Mouse (Mus musculus): ENCODE measurements at regions not wholly inside any gene's neighbourhood (a gene's known extent, or its start where the extent isn't known, plus 50 kb on each side); places are given as distances from the start of the nearest gene placed in this dataset.

DNA sequence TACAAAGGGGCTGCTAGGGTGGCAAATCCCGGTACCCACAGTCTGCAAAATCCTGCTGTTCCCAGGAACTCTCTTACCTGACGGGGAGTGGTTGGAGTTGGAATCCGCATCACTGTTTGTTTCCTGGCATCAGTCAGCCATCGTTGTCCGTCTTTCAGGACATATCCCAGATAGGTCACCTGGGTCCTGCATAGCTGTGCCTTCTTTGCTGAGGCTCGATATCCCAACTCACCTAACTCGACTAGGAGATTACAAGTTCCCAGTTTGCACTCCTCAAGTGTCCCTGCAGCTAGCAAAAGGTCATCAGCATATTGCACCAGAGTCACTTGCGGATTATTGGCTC is 276.6 kb downstream of the Gm21863 start:
- Histone ChIP-seq H3ac (ENCODE audit: control insufficient read depth, insufficient read length, low read depth) (no peak overlapping the region), H3K4me3 (ENCODE audit: insufficient read depth, poor library complexity, severe bottlenecking) (no peak overlapping the region), H3K27me3 (ENCODE audit: control insufficient read depth, insufficient read depth, insufficient read length) (no peaks in the 10 kb centered on the region), H3K79me3 (ENCODE audit: low read depth) (no peaks in the 10 kb centered on the region), H3K79me2 (ENCODE audit: control insufficient read depth, insufficient read depth) (no peaks in the 10 kb centered on the region), H3K36me3 (ENCODE audit: control insufficient read depth, insufficient read depth) (no peaks in the 10 kb centered on the region)
- TF ChIP-seq CTCF (IDR thresholded peaks at IDR 0.05; ENCODE audit: control insufficient read depth, insufficient read depth, insufficient read length) = no peak

DNA sequence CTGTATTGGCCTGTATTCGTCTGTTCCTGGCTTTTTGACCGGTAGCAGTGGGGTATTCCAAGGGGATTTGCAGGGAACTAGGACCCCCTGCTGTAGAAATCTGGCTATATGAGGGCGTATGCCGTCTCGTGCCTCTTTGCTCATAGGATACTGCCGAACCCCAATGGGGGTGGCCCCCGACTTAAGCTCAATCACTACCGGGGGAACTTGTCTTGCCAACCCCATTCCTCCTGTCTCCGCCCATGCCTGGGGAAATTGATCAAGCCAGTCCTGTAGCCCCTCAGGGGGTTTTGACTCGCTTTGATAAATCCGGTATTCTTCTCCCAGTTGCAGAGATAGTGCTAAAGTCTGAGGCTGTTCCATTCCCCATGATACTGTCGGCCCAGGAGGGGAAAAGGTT is 277.2 kb downstream of the Gm21863 start:
- no peaks in the 10 kb centered on the region for H3K27me3 ChIP-seq (ENCODE audit: control insufficient read depth, insufficient read depth, insufficient read length)
- TF ChIP-seq FOSL1 (IDR thresholded peaks at IDR 0.05; ENCODE audit: insufficient read depth, low read length, poor library complexity, severe bottlenecking) (no peak), MYOD1 (IDR thresholded peaks at IDR 0.05; ENCODE audit: control insufficient read depth, insufficient read length, low read depth) (no peak), CEBPB (IDR thresholded peaks at IDR 0.05; ENCODE audit: low read depth) (no peak), MYOG (IDR thresholded peaks at IDR 0.05; ENCODE audit: control insufficient read depth, extremely low read depth, insufficient read length) (no peak), CTCF (IDR thresholded peaks at IDR 0.05; ENCODE audit: control insufficient read depth, insufficient read depth, insufficient read length) (no peak), MAX (IDR thresholded peaks at IDR 0.05) (no peak), USF1 (IDR thresholded peaks at IDR 0.05; ENCODE audit: low read depth) (no peak)
- H3K36me3 ChIP-seq (ENCODE audit: control insufficient read depth, insufficient read depth) = no peaks in the 10 kb centered on the region
- no peaks in the 10 kb centered on the region for H3K79me2 ChIP-seq (ENCODE audit: control insufficient read depth, insufficient read depth)
- no peaks in the 10 kb centered on the region for H3K79me3 ChIP-seq (ENCODE audit: low read depth)
- no peak overlapping the region for H3K4me3 ChIP-seq (ENCODE audit: insufficient read depth, poor library complexity, severe bottlenecking)
- H3ac ChIP-seq (ENCODE audit: control insufficient read depth, insufficient read length, low read depth) = no peak overlapping the region

DNA sequence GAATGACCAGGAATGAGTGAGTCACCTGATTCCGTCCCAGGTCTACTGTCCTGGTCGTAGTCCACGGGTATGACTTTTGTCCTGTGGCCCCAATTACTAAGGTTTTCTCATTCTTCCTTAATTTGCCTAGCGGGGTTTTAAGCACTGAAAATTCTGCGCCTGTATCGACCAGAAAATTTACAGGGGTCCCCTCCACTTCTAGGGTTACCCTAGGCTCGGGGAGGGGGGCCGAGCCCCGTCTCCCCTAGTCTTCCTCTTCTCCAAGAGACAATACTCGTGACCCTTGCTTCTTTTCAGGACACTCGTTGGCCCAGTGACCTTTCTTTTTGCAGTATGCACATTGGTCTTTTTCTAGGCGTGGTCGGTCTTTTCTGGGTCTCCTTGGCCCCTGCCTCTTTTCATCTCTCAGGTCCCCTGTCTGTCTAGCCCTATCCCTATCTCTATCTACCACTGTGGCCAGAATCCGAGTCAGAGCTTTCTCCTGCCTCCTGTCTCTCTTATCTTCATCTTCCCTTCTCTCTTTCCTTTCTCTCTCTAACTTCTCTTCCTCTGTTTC is 277.8 kb downstream of the Gm21863 start:
- no peaks in the 10 kb centered on the region for H3K36me3 ChIP-seq (ENCODE audit: control insufficient read depth, insufficient read depth)
- H3K27me3 ChIP-seq (ENCODE audit: control insufficient read depth, insufficient read depth, insufficient read length) = no peaks in the 10 kb centered on the region
- no peaks in the 10 kb centered on the region for H3K79me3 ChIP-seq (ENCODE audit: low read depth)
- H3K79me2 ChIP-seq (ENCODE audit: control insufficient read depth, insufficient read depth) = no peaks in the 10 kb centered on the region
- no peak overlapping the region for H3ac ChIP-seq (ENCODE audit: control insufficient read depth, insufficient read length, low read depth)
- no peak for TF ChIP-seq MYOD1 (IDR thresholded peaks at IDR 0.05; ENCODE audit: control insufficient read depth, insufficient read length, low read depth)
- TF ChIP-seq USF1 (IDR thresholded peaks at IDR 0.05; ENCODE audit: low read depth) = no peak
- TF ChIP-seq MAX (IDR thresholded peaks at IDR 0.05) = no peak
- no peak for TF ChIP-seq CEBPB (IDR thresholded peaks at IDR 0.05; ENCODE audit: low read depth)
- TF ChIP-seq FOSL1 (IDR thresholded peaks at IDR 0.05; ENCODE audit: insufficient read depth, low read length, poor library complexity, severe bottlenecking) = no peak
- TF ChIP-seq CTCF (IDR thresholded peaks at IDR 0.05; ENCODE audit: control insufficient read depth, insufficient read depth, insufficient read length) = no peak
- TF ChIP-seq MYOG (IDR thresholded peaks at IDR 0.05; ENCODE audit: control insufficient read depth, extremely low read depth, insufficient read length) = no peak
- H3K4me3 ChIP-seq (ENCODE audit: insufficient read depth, poor library complexity, severe bottlenecking) = no peak overlapping the region

DNA sequence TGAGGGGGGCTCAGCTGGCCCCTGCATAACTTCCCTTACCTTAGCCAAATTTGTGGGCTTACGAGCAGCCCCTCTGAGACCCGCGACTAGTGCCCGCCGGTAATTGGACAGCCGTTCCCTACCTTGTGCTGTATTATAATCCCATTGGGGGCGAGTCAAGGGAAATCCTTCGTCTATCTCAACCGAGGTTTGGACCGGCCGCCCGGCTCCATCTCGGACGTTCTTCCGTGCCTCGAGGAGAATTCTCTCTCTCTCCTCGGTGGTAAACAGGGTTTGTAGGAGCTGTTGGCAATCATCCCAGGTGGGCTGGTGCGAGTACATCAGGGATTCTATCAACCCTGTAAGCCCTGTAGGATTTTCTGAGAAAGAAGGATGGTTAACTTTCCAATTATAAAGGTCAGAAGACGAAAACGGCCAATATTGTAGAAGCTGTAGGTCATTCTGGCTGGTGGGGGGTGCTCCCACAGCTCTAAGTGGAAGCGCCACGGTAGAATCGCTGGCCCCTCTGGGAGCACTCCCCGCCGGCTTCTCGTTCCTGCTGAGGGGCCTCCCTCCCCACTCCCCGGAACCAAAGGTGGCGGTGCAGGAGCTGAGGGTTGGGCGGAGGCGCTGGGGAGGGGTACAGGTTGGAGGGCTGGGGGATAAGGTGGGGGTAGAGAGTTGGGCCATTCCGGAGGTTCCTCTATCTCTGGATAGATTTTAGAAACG is 278.6 kb downstream of the Gm21863 start:
- H3K36me3 ChIP-seq (ENCODE audit: control insufficient read depth, insufficient read depth) = no peaks in the 10 kb centered on the region
- no peaks in the 10 kb centered on the region for H3K27me3 ChIP-seq (ENCODE audit: control insufficient read depth, insufficient read depth, insufficient read length)
- no peak overlapping the region for H3ac ChIP-seq (ENCODE audit: control insufficient read depth, insufficient read length, low read depth)
- H3K79me3 ChIP-seq (ENCODE audit: low read depth) = no peaks in the 10 kb centered on the region
- no peaks in the 10 kb centered on the region for H3K79me2 ChIP-seq (ENCODE audit: control insufficient read depth, insufficient read depth)
- TF ChIP-seq CEBPB (IDR thresholded peaks at IDR 0.05; ENCODE audit: low read depth) = no peak
- no peak for TF ChIP-seq FOSL1 (IDR thresholded peaks at IDR 0.05; ENCODE audit: insufficient read depth, low read length, poor library complexity, severe bottlenecking)
- no peak for TF ChIP-seq MYOG (IDR thresholded peaks at IDR 0.05; ENCODE audit: control insufficient read depth, extremely low read depth, insufficient read length)
- no peak for TF ChIP-seq MYOD1 (IDR thresholded peaks at IDR 0.05; ENCODE audit: control insufficient read depth, insufficient read length, low read depth)
- TF ChIP-seq USF1 (IDR thresholded peaks at IDR 0.05; ENCODE audit: low read depth) = no peak
- no peak for TF ChIP-seq MAX (IDR thresholded peaks at IDR 0.05)
- no peak for TF ChIP-seq CTCF (IDR thresholded peaks at IDR 0.05; ENCODE audit: control insufficient read depth, insufficient read depth, insufficient read length)
- no peak overlapping the region for H3K4me3 ChIP-seq (ENCODE audit: insufficient read depth, poor library complexity, severe bottlenecking)

DNA sequence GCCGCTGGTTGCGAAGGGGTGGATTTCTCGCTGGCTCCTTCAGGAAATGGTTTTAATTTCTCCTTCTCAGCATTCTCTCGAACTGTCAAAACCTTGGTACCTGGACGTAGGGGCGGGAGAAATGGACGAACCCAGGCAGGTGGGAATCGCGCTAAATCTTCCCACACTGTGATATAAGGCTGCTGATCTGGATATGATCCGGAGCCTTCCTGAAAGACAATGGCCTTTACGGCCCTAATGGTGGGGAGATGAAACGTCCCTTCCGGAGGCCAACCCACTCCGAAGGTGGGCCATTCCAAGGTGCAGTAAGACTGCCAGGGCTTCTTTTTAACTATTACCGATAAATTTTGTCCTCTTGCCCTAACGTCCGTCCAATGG is 279.1 kb downstream of the Gm21863 start:
- TF ChIP-seq USF1 (IDR thresholded peaks at IDR 0.05; ENCODE audit: low read depth) = no peak
- no peak for TF ChIP-seq MYOD1 (IDR thresholded peaks at IDR 0.05; ENCODE audit: control insufficient read depth, insufficient read length, low read depth)
- TF ChIP-seq CTCF (IDR thresholded peaks at IDR 0.05; ENCODE audit: control insufficient read depth, insufficient read depth, insufficient read length) = no peak
- no peak for TF ChIP-seq FOSL1 (IDR thresholded peaks at IDR 0.05; ENCODE audit: insufficient read depth, low read length, poor library complexity, severe bottlenecking)
- Histone ChIP-seq H3K36me3 (ENCODE audit: control insufficient read depth, insufficient read depth) (no peaks in the 10 kb centered on the region), H3K4me3 (ENCODE audit: insufficient read depth, poor library complexity, severe bottlenecking) (no peak overlapping the region)

DNA sequence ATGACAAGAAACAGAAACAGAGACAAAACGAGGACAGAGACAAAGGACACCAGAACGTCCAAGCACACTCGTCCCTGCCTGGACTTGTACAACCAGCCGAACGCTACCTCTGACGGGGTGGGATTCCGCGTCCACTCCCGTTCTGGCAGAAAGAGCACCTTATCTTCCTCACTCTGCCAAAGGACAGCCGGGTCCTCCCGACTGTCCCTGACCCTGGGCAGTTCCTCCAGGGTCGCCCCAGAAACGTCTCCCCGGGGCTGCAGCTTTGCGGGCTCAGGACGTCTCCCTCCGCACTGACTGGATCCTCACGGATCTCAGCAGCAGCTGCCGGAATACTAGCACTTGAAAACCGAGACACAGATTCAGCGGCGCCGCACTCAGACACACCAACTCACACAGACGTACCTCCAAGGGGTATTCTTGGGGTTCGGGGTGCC is 279.6 kb downstream of the Gm21863 start:
- Histone ChIP-seq H3K79me3 (ENCODE audit: low read depth) (no peaks in the 10 kb centered on the region), H3K36me3 (ENCODE audit: control insufficient read depth, insufficient read depth) (no peaks in the 10 kb centered on the region), H3K4me3 (ENCODE audit: insufficient read depth, poor library complexity, severe bottlenecking) (no peak overlapping the region), H3K27me3 (ENCODE audit: control insufficient read depth, insufficient read depth, insufficient read length) (no peaks in the 10 kb centered on the region), H3ac (ENCODE audit: control insufficient read depth, insufficient read length, low read depth) (no peak overlapping the region), H3K79me2 (ENCODE audit: control insufficient read depth, insufficient read depth) (no peaks in the 10 kb centered on the region)
- no peak for TF ChIP-seq CEBPB (IDR thresholded peaks at IDR 0.05; ENCODE audit: low read depth)
- TF ChIP-seq FOSL1 (IDR thresholded peaks at IDR 0.05; ENCODE audit: insufficient read depth, low read length, poor library complexity, severe bottlenecking) = no peak
- TF ChIP-seq MAX (IDR thresholded peaks at IDR 0.05) = no peak
- TF ChIP-seq CTCF (IDR thresholded peaks at IDR 0.05; ENCODE audit: control insufficient read depth, insufficient read depth, insufficient read length) = no peak
- no peak for TF ChIP-seq MYOG (IDR thresholded peaks at IDR 0.05; ENCODE audit: control insufficient read depth, extremely low read depth, insufficient read length)
- no peak for TF ChIP-seq MYOD1 (IDR thresholded peaks at IDR 0.05; ENCODE audit: control insufficient read depth, insufficient read length, low read depth)

More for the DNA sequence above, 279.1 kb downstream of the Gm21863 start:
- no peaks in the 10 kb centered on the region for H3K79me3 ChIP-seq (ENCODE audit: low read depth)
- no peaks in the 10 kb centered on the region for H3K27me3 ChIP-seq (ENCODE audit: control insufficient read depth, insufficient read depth, insufficient read length)
- H3K79me2 ChIP-seq (ENCODE audit: control insufficient read depth, insufficient read depth) = no peaks in the 10 kb centered on the region
- H3ac ChIP-seq (ENCODE audit: control insufficient read depth, insufficient read length, low read depth) = no peak overlapping the region
